ENCODE assay signal across 8 mouse cellular contexts in genomic region chr17:26497416-26497923, GRCm38 (mm10).
A peak's percentile ranks its signal among the peaks of the same experiment; 100 is the strongest.
DNase-seq lines count a peak whose midpoint lies in the region; ATAC-seq lines count a peak whose summit lies in the region.

No protein-coding gene starts in this region.

- no peak overlapping the region for H3K4me3 ChIP-seq in hindbrain, embryonic 10.5 days
- no peak overlapping the region for H3K4me3 ChIP-seq in hindbrain, embryonic 11.5 days (ENCODE audit: low read depth, low read length)
- H3K4me3 ChIP-seq in brown adipose tissue, adult 24 weeks (ENCODE audit: insufficient read depth, low read depth, low read length): no peak overlapping the region
- H3K4me3 ChIP-seq in intestine, embryonic 15.5 days (replicated peaks): no peak overlapping the region

- H3K4me1 ChIP-seq in hindbrain, embryonic 10.5 days (replicated peaks): peaks cover 13% of the 10 kb centered on the region
- H3K4me1 ChIP-seq in hindbrain, embryonic 11.5 days (replicated peaks; ENCODE audit: control insufficient read depth, insufficient read depth, low read length): peaks cover 3% of the 10 kb centered on the region; the same call in 1 of the 2 replicates
- peaks cover 17% of the 10 kb centered on the region for H3K4me1 ChIP-seq in brown adipose tissue, adult 24 weeks (ENCODE audit: control insufficient read depth, insufficient read depth, insufficient read length, low read length)
- H3K4me1 ChIP-seq in intestine, embryonic 15.5 days (replicated peaks): no peaks in the 10 kb centered on the region

- WGBS in hindbrain, embryonic 10.5 days: 62% methylated on average over 5 of the region's 5 CpGs
- 69% methylated on average over 5 of the region's 5 CpGs for WGBS in hindbrain, embryonic 11.5 days
- 65% methylated on average over 5 of the region's 5 CpGs for WGBS in intestine, embryonic 15.5 days

- peaks cover 17% of the 10 kb centered on the region for H3K9me3 ChIP-seq in hindbrain, embryonic 10.5 days
- H3K9me3 ChIP-seq in hindbrain, embryonic 11.5 days (ENCODE audit: control insufficient read depth, low read length): no peaks in the 10 kb centered on the region
- no peaks in the 10 kb centered on the region for H3K9me3 ChIP-seq in intestine, embryonic 15.5 days

- no peak for DNase-seq in hindbrain, embryonic 10.5 days (ENCODE audit: low spot score)
- no peak for DNase-seq in hindbrain, embryonic 11.5 days (ENCODE audit: low spot score)
- DNase-seq in lung, postnatal 10 days: peak; percentile 85
- no peak for DNase-seq in left cerebral cortex, adult 8-10 months (ENCODE audit: low spot score in 2 of 2)
- no peak for DNase-seq in testis, postnatal 14 days (ENCODE audit: low spot score)
- no peak for DNase-seq in layer of hippocampus, adult 9-10 months (ENCODE audit: low spot score)

- no peak overlapping the region for H3K9ac ChIP-seq in hindbrain, embryonic 11.5 days (ENCODE audit: low read depth, low read length)
- H3K9ac ChIP-seq in intestine, embryonic 15.5 days: no peak overlapping the region

- peak overlapping the region; percentile 36; the same call in 1 of the 2 replicates for H3K27ac ChIP-seq in hindbrain, embryonic 10.5 days
- no peak overlapping the region for H3K27ac ChIP-seq in hindbrain, embryonic 11.5 days (ENCODE audit: low read depth, low read length)
- peak overlapping the region; percentile 94 for H3K27ac ChIP-seq in brown adipose tissue, adult 24 weeks (replicated peaks; ENCODE audit: low read depth, low read length)
- peak overlapping the region; percentile 27; the same call in 1 of the 2 replicates for H3K27ac ChIP-seq in intestine, embryonic 15.5 days

- no peak for ATAC-seq in hindbrain, embryonic 11.5 days (ENCODE audit: low FRiP score)
- ATAC-seq in intestine, embryonic 15.5 days: no peak

- H3K27me3 ChIP-seq in hindbrain, embryonic 10.5 days (ENCODE audit: insufficient read depth, poor library complexity, severe bottlenecking): no peaks in the 10 kb centered on the region
- no peaks in the 10 kb centered on the region for H3K27me3 ChIP-seq in hindbrain, embryonic 11.5 days (ENCODE audit: control insufficient read depth, insufficient read depth, low read length)
- H3K27me3 ChIP-seq in intestine, embryonic 15.5 days (replicated peaks): no peaks in the 10 kb centered on the region

- H3K36me3 ChIP-seq in hindbrain, embryonic 10.5 days: no peaks in the 10 kb centered on the region
- H3K36me3 ChIP-seq in hindbrain, embryonic 11.5 days (ENCODE audit: control insufficient read depth, insufficient read depth, low read length): no peaks in the 10 kb centered on the region
- H3K36me3 ChIP-seq in intestine, embryonic 15.5 days: no peaks in the 10 kb centered on the region

- no peak overlapping the region for H3K4me2 ChIP-seq in hindbrain, embryonic 11.5 days (replicated peaks; ENCODE audit: low read depth, low read length)
- no peak overlapping the region for H3K4me2 ChIP-seq in intestine, embryonic 15.5 days (replicated peaks)
